Mouse (Mus musculus): ENCODE results near the gene Gm32687.
"Not testable (repeated sequence)": the region's sequence is repeated elsewhere in the genome, so short reads cannot be mapped to it uniquely, and the experiment has no call there.

Gm32687 gene

DNA sequence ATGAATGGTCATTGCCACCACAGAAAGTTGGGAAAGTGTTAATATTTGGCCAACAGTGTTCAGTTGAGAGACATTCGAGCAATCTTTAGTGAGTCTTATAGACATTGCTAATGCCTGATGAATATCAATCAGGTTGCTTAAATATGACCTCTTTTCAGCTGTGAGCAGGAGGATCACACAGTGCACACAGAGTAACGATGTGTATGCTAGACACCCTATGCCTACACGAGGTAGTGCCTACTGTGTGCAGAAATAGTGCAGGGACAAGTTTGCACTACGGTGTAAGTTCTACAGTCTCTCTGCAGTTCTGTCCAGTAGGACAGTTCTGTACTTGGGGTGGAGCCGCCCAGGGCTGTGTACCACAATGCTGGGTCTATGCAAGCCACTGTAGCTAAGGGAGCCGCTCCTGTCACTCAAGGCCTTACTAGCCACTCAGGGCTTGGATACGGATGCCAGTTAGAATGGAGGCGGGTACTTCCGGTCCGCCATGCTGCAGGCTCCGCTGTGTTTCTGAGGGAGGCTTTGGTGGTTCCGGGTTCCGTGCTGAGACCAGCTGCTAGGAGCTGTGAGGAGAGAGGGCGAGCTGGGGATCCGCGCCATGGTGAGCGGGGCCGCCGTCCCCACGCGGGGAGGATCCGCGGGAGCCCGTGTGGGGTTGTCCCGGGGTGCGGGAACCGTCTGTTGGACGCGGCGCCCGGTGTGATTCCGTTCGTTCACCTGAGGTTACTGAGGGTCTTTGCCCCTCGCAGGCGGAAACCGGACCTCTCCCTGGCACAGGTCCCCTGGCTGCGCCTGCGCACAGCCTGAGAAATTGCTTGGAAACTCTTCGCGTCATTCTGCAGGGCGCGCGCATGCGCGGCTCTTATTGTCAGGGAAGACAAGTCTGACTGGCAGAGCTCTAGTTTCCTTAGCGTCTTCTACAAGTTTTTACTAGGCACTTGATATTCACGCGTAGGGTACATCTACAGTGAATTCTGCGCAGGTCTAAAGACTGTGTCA lies at the start of gene Gm32687:
Gm32687 (plus strand) TSS at position 526 of the 999 bp plus-strand sequence.
- peak in 1 of 2 experiments; percentile 19 for DNase-seq

DNA sequence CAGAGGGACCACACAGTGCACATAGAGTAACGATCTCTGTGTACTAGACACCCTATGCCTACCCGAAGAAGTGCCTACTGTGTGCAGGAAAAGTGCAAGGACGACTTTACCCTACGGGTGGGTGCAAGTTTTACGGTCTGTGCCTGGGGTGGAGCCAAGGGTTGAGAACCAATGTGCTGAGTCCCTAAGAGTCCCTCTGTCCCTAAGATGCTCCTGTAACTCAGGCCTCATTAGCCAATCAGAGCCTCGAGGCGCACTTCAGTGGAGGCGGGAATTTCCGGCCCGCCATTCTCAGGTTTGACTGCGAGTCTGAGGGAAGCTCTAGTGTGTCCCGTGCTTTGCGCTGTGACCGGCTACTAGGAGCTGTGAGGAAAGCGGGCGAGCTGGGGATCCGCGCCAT lies 17.5 kb upstream of the Gm32687 start:
- not testable (repeated sequence) for DNase-seq

DNA sequence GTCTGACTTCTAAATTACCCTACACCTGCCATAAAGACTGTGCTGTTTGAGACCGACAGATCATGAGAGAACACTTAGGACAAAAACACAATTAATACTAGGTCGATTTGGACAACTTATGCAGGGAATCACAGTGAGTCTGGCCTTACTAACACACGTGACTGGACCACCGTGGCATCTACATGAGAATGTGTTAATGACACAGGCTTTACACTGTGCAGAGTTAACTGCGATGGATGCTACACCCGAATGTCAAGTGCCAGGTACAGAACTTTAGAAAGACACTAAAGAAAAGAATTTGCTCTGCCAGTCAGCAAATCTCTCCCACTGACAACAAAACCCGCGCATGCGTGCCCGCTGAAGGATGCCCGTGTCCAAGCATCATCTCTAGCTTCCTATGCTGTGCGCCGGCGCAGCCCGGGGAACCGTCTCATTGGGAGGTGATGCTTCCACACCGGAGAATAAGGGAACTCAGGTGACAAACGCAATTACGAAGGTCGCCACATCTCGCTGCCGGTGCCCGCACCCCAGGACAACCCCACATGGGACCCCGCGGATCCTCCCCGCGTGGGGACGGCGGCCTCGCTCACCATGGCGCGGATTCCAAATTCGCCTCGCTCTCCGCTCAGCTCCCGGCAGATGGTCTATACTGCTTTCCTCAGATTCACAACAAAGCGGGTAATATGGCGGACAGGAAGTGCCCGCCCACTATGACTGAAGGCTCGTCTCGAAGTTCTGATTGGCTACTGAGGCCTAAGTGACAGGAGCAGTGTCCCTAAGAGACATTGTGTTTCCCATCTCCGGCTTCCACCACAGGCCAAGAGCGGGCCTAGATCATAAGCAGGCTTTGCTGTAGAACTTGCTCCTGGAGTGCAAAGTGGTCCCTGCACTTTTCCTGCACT lies 66.4 kb downstream of the Gm32687 start, which contains the start of gene Zfp781:
Zfp781 (minus strand) TSS at position 639 of the 902 bp plus-strand sequence.
- DNase-seq: not testable (repeated sequence)

Measured in kidney, postnatal 25 days (tissue).